18 mouse cellular contexts compared by ENCODE assay signal in genomic region chr10:73514846-73515245, GRCm38 (mm10).
"Had no signal": no experiment of that assay in that cellular context is flagged by ENCODE, and none has a peak within 500 bp of the region (broad histone marks: within the 10 kb centered on the region; RNA-seq: fewer than 3 reads in every experiment).

No protein-coding gene starts in this region.

- H3K4me3 ChIP-seq: lung, embryonic 15.5 days; midbrain, embryonic 10.5 days; midbrain, embryonic 12.5 days; myocyte; neural tube, embryonic 13.5 days; neural tube, embryonic 15.5 days had no signal

- H3K9ac ChIP-seq: liver, embryonic 14.5 days; lung, embryonic 15.5 days; midbrain, embryonic 12.5 days; neural tube, embryonic 13.5 days; neural tube, embryonic 15.5 days had no signal

- DNase-seq: lung, postnatal 4 days; midbrain, embryonic 14.5 days; retina, postnatal 1 day; right cerebral cortex, postnatal 25 days; right cerebral cortex, postnatal 4 days; spleen, adult 18-20 months; thymus, adult 18-20 months; thymus, postnatal 14 days; thymus, postnatal 36 days had no signal

- H3K27ac ChIP-seq: liver, embryonic 14.5 days; lung, embryonic 15.5 days; midbrain, embryonic 10.5 days; midbrain, embryonic 12.5 days; neural tube, embryonic 13.5 days; neural tube, embryonic 15.5 days had no signal

- ATAC-seq: lung, postnatal 0 days; midbrain, embryonic 16.5 days had no signal

- H3K27me3 ChIP-seq: lung, embryonic 15.5 days; midbrain, embryonic 12.5 days; neural tube, embryonic 13.5 days; neural tube, embryonic 15.5 days had no signal

- H3K4me2 ChIP-seq: lung, embryonic 15.5 days; midbrain, embryonic 12.5 days; neural tube, embryonic 13.5 days; neural tube, embryonic 15.5 days had no signal

- H3K9me3 ChIP-seq: lung, embryonic 15.5 days; midbrain, embryonic 10.5 days; midbrain, embryonic 12.5 days; neural tube, embryonic 13.5 days; neural tube, embryonic 15.5 days had no signal

- H3K36me3 ChIP-seq: lung, embryonic 15.5 days; midbrain, embryonic 10.5 days; midbrain, embryonic 12.5 days; neural tube, embryonic 13.5 days; neural tube, embryonic 15.5 days had no signal

- H3K4me1 ChIP-seq: lung, embryonic 15.5 days; midbrain, embryonic 10.5 days; midbrain, embryonic 12.5 days; neural tube, embryonic 13.5 days; neural tube, embryonic 15.5 days had no signal
